Mouse (Mus musculus): ENCODE results near the gene Slc9a8.

GRCm38 (mm10) chr2:167479501-167479900, 58.0 kb downstream of the Slc9a8 start:
- no peak for TF ChIP-seq CTCF (IDR thresholded peaks at IDR 0.05; ENCODE audit: insufficient read depth, low read length)
- TF ChIP-seq POLR2A (IDR thresholded peaks at IDR 0.05; ENCODE audit: borderline replicate concordance, extremely low read depth, low read depth, low read length) = no peak

Measured in lung, adult 2 months (tissue).